Mouse (Mus musculus) bone marrow, adult 2 months (tissue): Measurements from ENCODE around the gene Irf1. TPM values are rescaled to one million over a fixed set of nuclear protein-coding genes. Genes with fewer than 3 reads are reported as not detected.

Experiments
- H3K27ac ChIP-seq: fragments of 200-500 bp; 2 replicates; pipeline ENCODE4 v1.5.1; 2012; ENCODE audit warnings: low read depth, mild to moderate bottlenecking, control low read depth, inconsistent platforms, low read length; ENCODE audit not compliant: control insufficient read depth, poor library complexity, insufficient read depth
- H3K4me1 ChIP-seq: fragments of 200-500 bp; 2 replicates; pipeline ENCODE4 v1.6.1; 2011; ENCODE audit warnings: low read length; ENCODE audit not compliant: control insufficient read depth, insufficient read depth
- H3K4me3 ChIP-seq: fragments of 200-500 bp; replicated peaks from 2 replicates; pipeline ENCODE3; 2011; ENCODE audit warnings: mild to moderate bottlenecking, low read depth, low read length, control low read depth; ENCODE audit not compliant: control insufficient read depth
- CTCF ChIP-seq: fragments of 200-500 bp; IDR thresholded peaks from 2 replicates; pipeline ENCODE4 v1.5.1; 2011; ENCODE audit warnings: low read length, control low read depth; ENCODE audit not compliant: control insufficient read depth, insufficient read depth
- POLR2A ChIP-seq: fragments of 200-500 bp; IDR thresholded peaks from 2 replicates; pipeline ENCODE4 v1.6.1; 2011; ENCODE audit warnings: low read depth, mild to moderate bottlenecking, control low read depth, low read length, borderline replicate concordance; ENCODE audit not compliant: control insufficient read depth
- WGBS: fragments of 180-500 bp; shearing (Covaris S2); methylation state at CpG from one replicate; pipeline ENCODE4 v1.1.7; 2018; 5-methylcytosine and 5-hydroxymethylcytosine counted together
- polyA plus RNA-seq: library from polyadenylated mRNA; stranded (reverse); fragments of >200 nt; gene quantifications from 2 replicates; pipeline ENCODE4 v1.2.4, GENCODE M21; 2011; ENCODE audit warnings: low replicate concordance; ENCODE audit not compliant: missing spikeins, insufficient read depth, insufficient read length

The Irf1 gene
- polyA plus RNA-seq, 1 experiment, result 35.5 TPM

DNA sequence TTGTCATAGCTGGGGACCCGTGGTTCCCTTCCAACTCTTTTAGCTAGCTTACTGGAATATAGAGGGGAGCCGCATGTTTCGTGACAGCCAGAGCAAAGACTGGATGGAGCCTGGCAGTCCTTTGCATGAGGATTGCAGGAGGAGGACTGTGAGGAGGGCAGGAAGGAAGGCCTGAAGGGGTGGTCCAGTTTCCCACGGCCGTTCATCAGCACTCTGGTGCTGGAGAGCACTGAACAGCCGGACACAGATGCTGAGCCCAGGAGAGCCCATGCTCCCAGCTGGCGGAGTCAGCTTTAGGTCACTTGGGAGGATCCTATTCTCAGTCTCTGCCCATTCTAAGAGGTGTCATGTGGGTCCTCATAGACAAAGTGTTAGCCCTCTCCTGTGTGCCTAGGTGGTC lies 12.2 kb downstream of the Irf1 start:
- Histone ChIP-seq H3K4me1 (peaks cover 10% of the 10 kb centered on the region), H3K27ac (no peak overlapping the region), H3K4me3 (no peak overlapping the region)
- WGBS, result 87% methylated on average over 7 of the region's 7 CpGs
- TF ChIP-seq POLR2A (no peak), CTCF (no peak)

DNA sequence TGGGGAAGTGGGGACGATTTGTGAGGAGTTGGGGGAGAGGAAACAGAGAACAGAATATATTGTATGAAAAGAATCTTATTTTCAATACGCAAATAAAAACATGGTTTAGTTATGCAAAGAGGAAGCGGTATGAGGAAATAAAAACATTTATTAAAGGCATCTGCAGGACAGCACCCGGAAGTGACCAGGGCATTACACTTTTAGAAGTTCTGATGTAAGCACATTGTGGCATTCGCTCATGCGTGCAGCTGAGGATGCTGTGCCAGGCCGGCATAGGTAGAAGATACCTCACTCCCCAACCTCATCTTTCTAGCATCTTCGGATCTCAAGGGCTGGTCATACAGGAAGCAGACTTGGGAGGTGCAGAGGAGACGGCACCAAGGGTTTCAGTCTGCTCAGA lies 13.5 kb downstream of the Irf1 start:
- Histone ChIP-seq H3K4me3 (no peak overlapping the region), H3K4me1 (peaks cover 10% of the 10 kb centered on the region), H3K27ac (0 out of 2 replicates have a peak overlapping the region, but pooled peaks have one; percentile 22)
- WGBS, result 47% methylated on average over 9 of the region's 9 CpGs
- TF ChIP-seq POLR2A (no peak), CTCF (no peak)

DNA sequence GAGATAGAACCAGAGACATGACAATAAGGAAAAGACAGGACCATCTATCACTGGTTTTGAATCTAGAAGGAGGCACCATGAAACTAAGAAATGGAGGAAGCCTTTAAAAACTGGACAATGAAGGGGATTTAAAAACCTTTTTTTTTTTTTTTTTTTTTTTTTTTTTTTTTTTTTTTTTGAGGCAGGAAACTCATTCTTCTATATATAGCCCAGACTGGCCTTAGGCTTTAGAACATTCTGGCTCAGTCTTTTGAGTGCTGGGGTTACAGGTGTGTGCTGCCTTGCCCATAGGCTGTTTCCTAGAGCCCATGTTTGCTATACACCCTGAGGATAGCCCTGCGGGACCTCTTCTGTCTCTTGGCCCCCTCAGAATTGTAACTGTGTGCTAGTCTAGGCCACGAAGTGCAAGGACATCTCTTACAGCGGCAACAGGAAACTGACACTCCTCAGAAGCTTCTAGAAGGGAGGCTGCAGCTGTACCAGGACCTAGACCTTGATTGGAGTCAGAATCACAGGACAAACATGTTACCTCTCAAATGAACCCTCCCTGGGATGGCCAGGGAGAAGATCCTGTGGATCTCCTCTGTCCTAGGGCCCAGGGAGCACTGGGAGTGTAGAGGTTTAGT lies 15.6 kb downstream of the Irf1 start:
- Histone ChIP-seq H3K27ac (peak overlapping the region; percentile 57), H3K4me1 (peaks cover 9% of the 10 kb centered on the region), H3K4me3 (no peak overlapping the region)
- TF ChIP-seq CTCF, result no peak
- TF ChIP-seq POLR2A, result no peak
- 33% methylated on average over 3 of the region's 3 CpGs for WGBS

GRCm38 (mm10) chr11:53786058-53787031 lies 16.5 kb downstream of the Irf1 start:
- WGBS, result 29% methylated on average over 13 of the region's 13 CpGs
- Histone ChIP-seq H3K4me1 (peaks cover 9% of the 10 kb centered on the region), H3K27ac (peak overlapping the region; percentile 57), H3K4me3 (no peak overlapping the region)
- no peak for TF ChIP-seq POLR2A
- no peak for TF ChIP-seq CTCF

GRCm38 (mm10) chr11:53788196-53788595 lies 18.4 kb downstream of the Irf1 start:
- H3K4me1 ChIP-seq, result peaks cover 9% of the 10 kb centered on the region
- no peak for TF ChIP-seq CTCF
- no peak for TF ChIP-seq POLR2A
- no peak overlapping the region for H3K4me3 ChIP-seq
- WGBS, result 88% methylated on average over 8 of the region's 8 CpGs
- no peak overlapping the region for H3K27ac ChIP-seq

DNA sequence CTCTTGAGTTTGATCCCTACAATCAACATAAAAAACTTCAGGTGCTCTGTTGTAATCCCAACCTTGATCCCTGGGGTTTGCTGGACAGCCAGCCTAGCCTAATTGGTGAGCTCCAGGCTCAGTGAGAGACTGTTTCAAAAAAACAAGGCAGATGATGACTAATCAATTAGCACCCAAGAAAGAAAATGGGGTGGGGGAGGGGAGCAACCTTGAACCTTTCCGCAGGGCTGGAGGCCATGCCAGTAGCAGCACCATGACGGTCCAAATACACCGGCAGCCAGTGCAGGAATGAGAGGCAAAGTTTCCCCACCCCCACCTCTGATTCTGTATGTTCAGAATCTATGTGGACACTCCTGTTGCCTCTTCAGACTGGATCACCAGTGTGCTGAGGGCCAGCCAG lies 19.5 kb downstream of the Irf1 start:
- peaks cover 6% of the 10 kb centered on the region; the same call in 1 of the 2 replicates for H3K4me1 ChIP-seq
- TF ChIP-seq CTCF (no peak), POLR2A (no peak)
- H3K4me3 ChIP-seq, result no peak overlapping the region
- H3K27ac ChIP-seq, result no peak overlapping the region
- WGBS, result 86% methylated on average over 3 of the region's 3 CpGs

GRCm38 (mm10) chr11:53792986-53793385 lies 23.2 kb downstream of the Irf1 start:
- Histone ChIP-seq H3K4me3 (no peak overlapping the region), H3K27ac (no peak overlapping the region), H3K4me1 (peaks cover 11% of the 10 kb centered on the region)
- 79% methylated on average over 3 of the region's 3 CpGs for WGBS
- TF ChIP-seq POLR2A (no peak), CTCF (no peak)

- Histone ChIP-seq H3K4me3 (no peak overlapping the region), H3K4me1 (peaks cover 11% of the 10 kb centered on the region), H3K27ac (peak overlapping the region; percentile 95)
- 12% methylated on average over 3 of the region's 3 CpGs for WGBS
- TF ChIP-seq CTCF (no peak), POLR2A (no peak)
These were observed 24.2 kb downstream of the Irf1 start for GRCm38 (mm10) chr11:53794015-53794414.
